Mouse (Mus musculus) Patski (cell line): Measurements from ENCODE around the gene Cds2. TPM values are rescaled to one million over a fixed set of nuclear protein-coding genes. Genes with fewer than 3 reads are reported as not detected.
A peak's percentile ranks its signal among the peaks of the same experiment; 100 is the strongest.
"Not testable (repeated sequence)": the region's sequence is repeated elsewhere in the genome, so short reads cannot be mapped to it uniquely, and the experiment has no call there.

Experiments used
- ATAC-seq: fragments of 100-300 bp; one replicate; pipeline ENCODE4 v1.8.0; 2021
- CTCF ChIA-PET: fragments of 350-600 bp; sonication (Branson Sonifier 250); formaldehyde crosslinking; loops from one replicate; lab custom pipeline; 2022; ENCODE audit warnings: inconsistent platforms; lab: Charles Lee
- POLR2A ChIA-PET: fragments of 350-600 bp; sonication (Branson Sonifier 250); formaldehyde crosslinking; loops from one replicate; lab custom pipeline; 2022; ENCODE audit warnings: antibody characterized with exemption, inconsistent platforms; lab: Charles Lee
- DNase-seq: peaks from one replicate; pipeline ENCODE4 v3.0.0-alpha.2; 2011; ENCODE audit warnings: low read depth, low spot score
- H3K27me3 ChIP-seq: fragments of 371-371 bp; one replicate; pipeline ENCODE4 v1.5.1; 2021
- CTCF ChIP-seq: fragments of 100-300 bp; IDR thresholded peaks from one replicate; pipeline ENCODE4 v1.5.1; 2021
- in situ Hi-C: fragments of 300-500 bp; cut with MboI; formaldehyde crosslinking; loops from 3 replicates; pipeline ENCODE4 v1.11.1; 2018; ENCODE audit warnings: low pct_unique_long_range_greater_than_20kb, mixed read lengths
- polyA plus RNA-seq: library from polyadenylated mRNA; unstranded; gene quantifications from one replicate; pipeline ENCODE4 v1.2.3, GENCODE M21; 2021

Gene Cds2
- polyA plus RNA-seq, 1 experiment from 2014 or later: 48.0 TPM

GRCm38 (mm10) chr2:132312616-132313015 lies 49.7 kb downstream of the Cds2 start:
- POLR2A ChIA-PET: no interaction called here
- no peak for TF ChIP-seq CTCF
- H3K27me3 ChIP-seq: no peaks in the 10 kb centered on the region
- in situ Hi-C loops: loop anchor here (25.0 kb wide), 2 partner anchors 400 to 600 kb away; no protein-coding TSS in a partner anchor
- ATAC-seq (no peak), DNase-seq (no peak)
- CTCF ChIA-PET: no interaction called here

- DNase-seq (no peak), ATAC-seq (no peak)
- TF ChIP-seq CTCF: no peak
- ChIA-PET CTCF (interaction anchor here (2.9 kb wide), 1 partner anchor 185 kb away, joined by 15 read pairs; no protein-coding TSS in a partner anchor), POLR2A (no interaction called here)
- no peaks in the 10 kb centered on the region for H3K27me3 ChIP-seq
- in situ Hi-C loops: loop anchor here (25.0 kb wide), 2 partner anchors 399 to 599 kb away; no protein-coding TSS in a partner anchor
Measured at GRCm38 (mm10) chr2:132313568-132313967, 50.6 kb downstream of the Cds2 start.

- in situ Hi-C loops: loop anchor here (25.0 kb wide), 2 partner anchors 398 to 598 kb away; no protein-coding TSS in a partner anchor
- ATAC-seq, H3K27me3 ChIP-seq, POLR2A ChIA-PET, DNase-seq: not testable (repeated sequence)
- CTCF ChIA-PET: interaction anchor here (0.9 to 3.0 kb wide), 3 partner anchors 12 to 184 kb away, joined by 3 to 25 read pairs (median 15); no protein-coding TSS in a partner anchor
Measured at GRCm38 (mm10) chr2:132314057-132314456, 51.1 kb downstream of the Cds2 start.

GRCm38 (mm10) chr2:132316041-132316808 lies 53.3 kb downstream of the Cds2 start:
- in situ Hi-C loops: loop anchor here (25.0 kb wide), 2 partner anchors 396 to 596 kb away; no protein-coding TSS in a partner anchor
- ChIA-PET POLR2A (no interaction called here), CTCF (interaction anchor here (0.6 to 3.0 kb wide), 16 partner anchors 9 to 228 kb away, joined by 3 to 25 read pairs (median 3); no protein-coding TSS in a partner anchor)
- DNase-seq (peak; percentile 24), ATAC-seq (peak; percentile 99)
- H3K27me3 ChIP-seq: no peaks in the 10 kb centered on the region
- peak; percentile 97 for TF ChIP-seq CTCF

GRCm38 (mm10) chr2:132317178-132317577 lies 54.2 kb downstream of the Cds2 start:
- no peak for TF ChIP-seq CTCF
- POLR2A ChIA-PET: no interaction called here
- ATAC-seq (no peak), DNase-seq (no peak)
- CTCF ChIA-PET: interaction anchor here (1.8 kb wide), 1 partner anchor 14 kb away, joined by 3 read pairs; no protein-coding TSS in a partner anchor
- no peaks in the 10 kb centered on the region for H3K27me3 ChIP-seq
- in situ Hi-C loops: loop anchor here (25.0 kb wide), 2 partner anchors 395 to 595 kb away; no protein-coding TSS in a partner anchor

- CTCF ChIA-PET: no interaction called here
- no peak for TF ChIP-seq CTCF
- DNase-seq (no peak), ATAC-seq (no peak)
- in situ Hi-C loops: loop anchor here (5.0 to 25.0 kb wide), 3 partner anchors 167 to 592 kb away; no protein-coding TSS in a partner anchor
- POLR2A ChIA-PET: no interaction called here
- H3K27me3 ChIP-seq: no peaks in the 10 kb centered on the region
Measured at GRCm38 (mm10) chr2:132320516-132320915, 57.6 kb downstream of the Cds2 start.

GRCm38 (mm10) chr2:132323541-132323940 lies 60.6 kb downstream of the Cds2 start:
- peak; percentile 65 for ATAC-seq
- POLR2A ChIA-PET: no interaction called here
- in situ Hi-C loops: loop anchor here (5.0 to 25.0 kb wide), 3 partner anchors 164 to 589 kb away; no protein-coding TSS in a partner anchor

GRCm38 (mm10) chr2:132337202-132337601 lies 74.3 kb downstream of the Cds2 start:
- CTCF ChIA-PET: no interaction called here
- DNase-seq: no peak

More at GRCm38 (mm10) chr2:132323541-132323940, 60.6 kb downstream of the Cds2 start:
- CTCF ChIA-PET: no interaction called here
- H3K27me3 ChIP-seq: no peaks in the 10 kb centered on the region
- peak; percentile 35 for DNase-seq
- TF ChIP-seq CTCF: no peak

GRCm38 (mm10) chr2:132340350-132340749 lies 77.4 kb downstream of the Cds2 start:
- in situ Hi-C loops: no loop called here
- DNase-seq: peak; percentile 13
- ATAC-seq: peak; percentile 79
- CTCF ChIA-PET: no interaction called here
- H3K27me3 ChIP-seq: peaks cover 2% of the 10 kb centered on the region
- TF ChIP-seq CTCF: no peak
- POLR2A ChIA-PET: no interaction called here

More at GRCm38 (mm10) chr2:132337202-132337601, 74.3 kb downstream of the Cds2 start:
- no peak for TF ChIP-seq CTCF
- in situ Hi-C loops: no loop called here
- POLR2A ChIA-PET: no interaction called here
- no peak for ATAC-seq
- no peaks in the 10 kb centered on the region for H3K27me3 ChIP-seq

GRCm38 (mm10) chr2:132341293-132341692 lies 78.3 kb downstream of the Cds2 start:
- ATAC-seq: no peak
- in situ Hi-C loops: no loop called here
- ChIA-PET POLR2A (no interaction called here), CTCF (interaction anchor here (1.4 kb wide), 1 partner anchor 10 kb away, joined by 3 read pairs; no protein-coding TSS in a partner anchor)
- DNase-seq: no peak
- TF ChIP-seq CTCF: no peak
- peaks cover 4% of the 10 kb centered on the region for H3K27me3 ChIP-seq
